Mouse (Mus musculus) mature B cell (primary cell): ENCODE measurements around the gene Slc5a7.

Experiments used
- in situ Hi-C: fragments of 300-500 bp; cut with MboI; formaldehyde crosslinking; loops from 2 replicates; pipeline ENCODE4 v1.14.3; 2019

The Slc5a7 gene

GRCm38 (mm10) chr17:54298934-54299333, at the start of gene Slc5a7:
TSS of gene Slc5a7 (minus strand) at chr17:54299034.
- in situ Hi-C loops: no loop called here

- in situ Hi-C loops: no loop called here
These were observed 48.8 kb upstream of the Slc5a7 start for GRCm38 (mm10) chr17:54347672-54348071.

DNA sequence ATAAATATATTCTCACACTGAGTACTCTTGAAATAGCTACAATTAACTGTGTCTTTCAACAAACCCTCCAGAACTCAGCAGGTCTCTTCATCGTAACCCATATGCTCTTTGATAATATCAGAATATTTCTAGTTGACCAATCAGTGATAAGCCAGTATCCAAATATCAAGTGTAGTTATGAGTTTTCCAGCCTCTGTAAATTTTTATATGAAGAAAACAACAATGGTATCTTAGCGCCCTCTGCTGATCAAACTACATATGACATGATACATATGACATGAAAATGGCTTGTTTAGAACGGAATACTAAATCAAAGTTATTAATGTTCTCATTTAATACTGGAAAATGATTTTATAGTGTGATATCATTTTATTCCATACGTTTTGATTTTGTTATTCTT, 44.6 kb upstream of the Slc5a7 start:
- in situ Hi-C loops: no loop called here

GRCm38 (mm10) chr17:54298232-54298924, 456 bp downstream of the Slc5a7 start:
- in situ Hi-C loops: no loop called here

DNA sequence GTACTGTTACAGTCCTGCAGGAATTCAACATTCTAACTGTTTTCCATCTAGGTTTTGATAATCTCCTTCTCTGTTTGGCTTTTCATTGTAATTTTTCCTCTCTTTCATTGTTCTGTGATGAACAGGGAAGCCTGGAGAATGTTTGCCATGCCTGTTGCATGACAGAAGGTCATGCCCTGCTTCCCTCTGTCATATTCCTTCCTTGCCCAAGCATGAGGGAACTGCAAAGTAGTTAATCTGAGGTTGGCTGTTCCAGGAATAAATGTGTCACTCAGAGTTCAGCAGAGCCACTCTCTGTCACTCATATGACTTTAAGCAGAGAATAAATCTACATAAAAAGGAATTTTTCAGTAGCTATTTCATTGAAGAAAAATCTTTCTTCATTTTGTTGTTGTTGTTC, 48.1 kb downstream of the Slc5a7 start:
- in situ Hi-C loops: no loop called here

- in situ Hi-C loops: no loop called here
These were observed 55.1 kb downstream of the Slc5a7 start for GRCm38 (mm10) chr17:54243650-54244300.

- in situ Hi-C loops: no loop called here
These were observed 59.4 kb downstream of the Slc5a7 start for GRCm38 (mm10) chr17:54239435-54239834.
